Mouse (Mus musculus) lung, embryonic 16.5 days (tissue): ENCODE results near the gene Tnpo3. TPM values are rescaled to one million over a fixed set of nuclear protein-coding genes. Genes with fewer than 3 reads are reported as not detected.

Experiments
- ATAC-seq: fragments of 200-750 bp; cut with Nextera tagmentation; 2 replicates; pipeline ENCODE4 v1.8.0; 2017; ENCODE audit warnings: low read depth, mild to moderate bottlenecking, moderate library complexity
- H3K27ac ChIP-seq: fragments of 300-500 bp; sonication (generic); 2 replicates; pipeline ENCODE4 v1.5.1; 2014; ENCODE audit warnings: mild to moderate bottlenecking, control low read depth, low read length
- H3K27me3 ChIP-seq: fragments of 300-500 bp; sonication (generic); 2 replicates; pipeline ENCODE4 v1.6.1; 2014; ENCODE audit warnings: low read depth, low read length, mixed read lengths; ENCODE audit not compliant: control insufficient read depth, insufficient read depth
- H3K36me3 ChIP-seq: fragments of 300-500 bp; sonication (generic); 2 replicates; pipeline ENCODE4 v1.6.1; 2014; ENCODE audit warnings: low read length; ENCODE audit not compliant: control insufficient read depth, insufficient read depth
- H3K4me1 ChIP-seq: fragments of 300-500 bp; sonication (generic); replicated peaks from 2 replicates; pipeline ENCODE4 v1.6.1; 2014; ENCODE audit warnings: low read length, mixed read lengths; ENCODE audit not compliant: control insufficient read depth, insufficient read depth
- H3K4me2 ChIP-seq: fragments of 300-500 bp; sonication (generic); 2 replicates; pipeline ENCODE4 v1.6.1; 2014; ENCODE audit warnings: low read depth, low read length, control low read depth
- H3K4me3 ChIP-seq: fragments of 300-500 bp; sonication (generic); 2 replicates; pipeline ENCODE4 v1.5.1; 2014; ENCODE audit warnings: mild to moderate bottlenecking, low read length, control low read depth
- H3K9ac ChIP-seq: fragments of 300-500 bp; sonication (generic); 2 replicates; pipeline ENCODE4 v1.6.1; 2014; ENCODE audit warnings: low read length, control low read depth
- H3K9me3 ChIP-seq: fragments of 300-500 bp; sonication (generic); 2 replicates; pipeline ENCODE4 v1.6.1; 2016; ENCODE audit warnings: low read length; ENCODE audit not compliant: control insufficient read depth
- WGBS: fragments of 180-500 bp; shearing (Covaris S2); extraction: QIAGEN DNeasy Blood & Tissue Kit; methylation state at CpG from one replicate; pipeline ENCODE4 v1.1.7; 2014; 5-methylcytosine and 5-hydroxymethylcytosine counted together
- polyA plus RNA-seq: library from polyadenylated mRNA; unstranded; fragments of >200 nt; fragmentation: Nextera tagmentation; extraction: Ambion mirVana; gene quantifications from 2 replicates; pipeline ENCODE4 v1.2.1, GENCODE M21; 2015

The Tnpo3 gene
- polyA plus RNA-seq, 1 experiment from 2014 or later = 79.6 TPM

- Histone ChIP-seq H3K9ac (no peak overlapping the region), H3K4me2 (no peak overlapping the region), H3K27me3 (no peaks in the 10 kb centered on the region), H3K4me1 (no peaks in the 10 kb centered on the region), H3K9me3 (0 out of 2 replicates have a peak, but pooled peaks cover 4% of the 10 kb centered on the region), H3K27ac (no peak overlapping the region), H3K4me3 (no peak overlapping the region), H3K36me3 (no peaks in the 10 kb centered on the region)
- 70% methylated on average over 3 of the region's 3 CpGs for WGBS
- no peak for ATAC-seq
Observed at GRCm38 (mm10) chr6:29637397-29638373, 28.0 kb upstream of the Tnpo3 start.

DNA sequence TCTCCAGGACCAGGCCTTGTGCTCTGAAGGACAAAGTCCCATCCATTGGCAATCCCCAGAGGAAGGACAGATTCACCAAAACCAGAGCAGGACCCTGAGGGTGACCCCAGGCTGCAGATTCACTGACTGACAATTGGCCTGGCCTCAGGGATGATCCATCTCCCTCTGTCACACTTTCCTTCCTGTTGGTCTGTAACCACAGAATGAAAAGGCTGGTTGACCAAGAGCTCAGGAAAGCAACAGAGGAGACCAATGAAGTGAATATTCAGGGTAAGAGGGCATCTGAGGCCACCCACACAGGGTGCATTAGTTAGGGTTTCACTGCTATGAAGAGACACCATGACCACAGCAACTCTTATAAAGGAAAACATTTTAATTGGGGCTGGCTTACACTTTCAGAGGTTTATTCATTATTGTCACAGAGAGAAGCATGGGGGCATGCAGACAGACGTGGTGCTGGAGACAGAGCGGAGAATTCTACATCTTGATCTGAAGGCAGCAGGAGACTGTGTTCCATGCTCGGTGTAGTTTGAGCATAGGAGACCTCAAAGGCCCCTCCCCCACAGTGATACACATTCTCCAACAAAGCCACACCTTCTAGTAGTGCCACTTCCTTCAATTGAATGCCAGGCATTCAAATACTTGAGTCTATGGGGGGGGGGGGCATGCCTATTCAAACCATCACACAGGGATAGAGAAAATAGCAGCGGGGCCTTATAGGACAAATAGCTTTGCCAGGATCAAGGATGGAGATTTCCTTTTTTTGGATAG lies 26.8 kb upstream of the Tnpo3 start:
- Histone ChIP-seq H3K27me3 (peaks cover 4% of the 10 kb centered on the region), H3K36me3 (no peaks in the 10 kb centered on the region), H3K4me2 (no peak overlapping the region), H3K4me3 (no peak overlapping the region), H3K27ac (no peak overlapping the region), H3K9me3 (no peaks in the 10 kb centered on the region), H3K9ac (no peak overlapping the region), H3K4me1 (no peaks in the 10 kb centered on the region)
- no peak for ATAC-seq
- 80% methylated on average over 4 of the region's 4 CpGs for WGBS

GRCm38 (mm10) chr6:29634537-29634936 lies 24.9 kb upstream of the Tnpo3 start:
- Histone ChIP-seq H3K4me2 (no peak overlapping the region), H3K27ac (no peak overlapping the region), H3K4me1 (no peaks in the 10 kb centered on the region), H3K36me3 (no peaks in the 10 kb centered on the region), H3K27me3 (peaks cover 5% of the 10 kb centered on the region), H3K4me3 (no peak overlapping the region), H3K9ac (no peak overlapping the region), H3K9me3 (no peaks in the 10 kb centered on the region)
- WGBS = 93% methylated on average over 1 of the region's 1 CpGs
- ATAC-seq = no peak

GRCm38 (mm10) chr6:29632552-29633292 lies 23.0 kb upstream of the Tnpo3 start:
- no peak for ATAC-seq
- WGBS = 42% methylated on average over 12 of the region's 12 CpGs

DNA sequence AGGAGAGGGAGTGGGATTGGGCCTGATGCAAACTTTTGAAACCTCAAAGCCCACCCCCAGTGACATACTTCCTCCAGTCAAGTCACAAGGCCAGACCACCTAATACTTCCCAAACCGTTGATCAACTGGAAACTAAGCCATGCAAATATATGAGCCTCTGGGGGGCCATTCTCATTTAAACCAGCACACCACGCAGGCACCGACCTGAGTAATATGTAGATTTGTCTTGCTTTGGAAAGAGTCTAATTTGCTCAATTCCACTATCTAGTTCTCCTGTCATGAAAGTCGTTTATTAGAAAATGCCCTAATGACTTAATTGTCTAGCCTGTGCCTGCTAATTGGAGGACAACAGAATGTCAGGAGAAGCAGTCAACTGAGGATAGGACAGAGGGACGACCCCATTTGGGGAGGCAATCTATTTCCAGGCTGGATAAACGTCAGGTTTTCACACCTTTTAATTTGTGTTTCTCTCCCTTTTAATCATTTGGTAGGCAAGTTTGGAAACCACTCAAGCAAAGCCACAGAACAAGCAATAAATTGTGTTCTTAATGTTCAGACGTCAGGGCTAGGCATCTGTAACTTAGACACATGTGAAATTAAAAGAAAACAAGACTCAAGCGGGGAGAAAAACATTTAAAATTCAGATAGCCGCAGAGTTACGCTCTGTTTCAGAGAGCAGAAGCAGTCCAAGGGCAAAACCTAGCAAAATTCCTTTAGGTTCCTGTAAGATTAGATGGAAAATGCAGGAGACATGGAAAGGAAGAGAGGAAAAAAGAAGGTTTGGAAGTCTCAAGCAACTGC lies 22.3 kb upstream of the Tnpo3 start:
- Histone ChIP-seq H3K9ac (no peak overlapping the region), H3K9me3 (no peaks in the 10 kb centered on the region), H3K27ac (no peak overlapping the region), H3K4me1 (no peaks in the 10 kb centered on the region), H3K36me3 (no peaks in the 10 kb centered on the region), H3K4me3 (no peak overlapping the region), H3K4me2 (no peak overlapping the region), H3K27me3 (peaks cover 5% of the 10 kb centered on the region)
- WGBS = 26% methylated on average over 10 of the region's 10 CpGs
- no peak for ATAC-seq

More at GRCm38 (mm10) chr6:29632552-29633292, 23.0 kb upstream of the Tnpo3 start:
- Histone ChIP-seq H3K4me3 (no peak overlapping the region), H3K4me1 (no peaks in the 10 kb centered on the region), H3K27me3 (peaks cover 5% of the 10 kb centered on the region), H3K9me3 (no peaks in the 10 kb centered on the region), H3K36me3 (no peaks in the 10 kb centered on the region), H3K4me2 (no peak overlapping the region), H3K27ac (no peak overlapping the region), H3K9ac (no peak overlapping the region)

DNA sequence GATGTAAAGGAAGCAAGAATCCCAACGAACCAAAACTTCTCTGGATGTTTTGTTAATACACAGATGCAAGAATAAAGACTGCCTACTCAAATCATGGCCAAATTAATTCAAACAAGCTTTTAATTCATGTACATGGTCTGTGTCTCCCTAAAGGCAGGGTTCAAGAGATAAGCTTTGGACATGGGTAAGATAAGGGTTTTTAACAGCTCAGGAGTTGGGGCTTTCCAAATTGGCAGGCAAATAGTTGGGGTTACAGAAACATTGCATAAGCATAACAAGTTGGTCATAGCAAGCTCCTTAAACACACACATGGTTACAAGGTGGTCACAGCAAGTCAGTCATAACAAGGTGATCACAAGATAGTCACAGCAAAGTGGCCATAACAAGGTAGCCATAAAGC lies 20.5 kb upstream of the Tnpo3 start:
- Histone ChIP-seq H3K27me3 (peaks cover 5% of the 10 kb centered on the region), H3K27ac (no peak overlapping the region), H3K4me3 (no peak overlapping the region), H3K4me2 (no peak overlapping the region), H3K36me3 (no peaks in the 10 kb centered on the region), H3K4me1 (no peaks in the 10 kb centered on the region), H3K9me3 (no peaks in the 10 kb centered on the region), H3K9ac (no peak overlapping the region)
- WGBS = 68% methylated on average over 1 of the region's 1 CpGs
- ATAC-seq = no peak

DNA sequence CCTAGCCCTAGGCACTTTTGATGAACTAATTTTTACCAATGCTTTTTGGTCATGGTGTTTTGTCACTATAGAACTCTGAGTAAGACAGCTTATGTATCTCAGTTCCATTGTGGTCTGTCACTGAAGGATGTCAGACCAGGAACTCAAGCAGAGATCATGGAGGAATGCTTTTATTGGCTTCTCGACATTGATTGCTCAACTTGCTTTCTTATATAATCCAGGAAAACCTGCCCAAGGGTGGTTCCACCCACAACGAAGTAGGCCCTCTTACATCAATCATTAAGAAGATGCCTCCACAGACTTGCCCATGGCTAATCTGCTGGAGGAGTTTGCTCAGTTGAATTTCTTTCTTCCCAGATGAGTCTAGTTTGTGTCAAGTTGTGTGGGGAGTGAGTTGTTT lies 18.1 kb upstream of the Tnpo3 start:
- Histone ChIP-seq H3K4me2 (no peak overlapping the region), H3K27me3 (peaks cover 5% of the 10 kb centered on the region), H3K36me3 (no peaks in the 10 kb centered on the region), H3K9ac (no peak overlapping the region), H3K27ac (no peak overlapping the region), H3K9me3 (no peaks in the 10 kb centered on the region), H3K4me1 (no peaks in the 10 kb centered on the region), H3K4me3 (no peak overlapping the region)
- 76% methylated on average over 2 of the region's 2 CpGs for WGBS
- ATAC-seq = no peak

GRCm38 (mm10) chr6:29623857-29624256 lies 14.2 kb upstream of the Tnpo3 start:
- Histone ChIP-seq H3K9ac (no peak overlapping the region), H3K4me1 (no peaks in the 10 kb centered on the region), H3K4me2 (no peak overlapping the region), H3K36me3 (no peaks in the 10 kb centered on the region), H3K27me3 (no peaks in the 10 kb centered on the region), H3K4me3 (no peak overlapping the region), H3K9me3 (no peaks in the 10 kb centered on the region), H3K27ac (no peak overlapping the region)
- no peak for ATAC-seq
- 87% methylated on average over 2 of the region's 2 CpGs for WGBS
